Mouse (Mus musculus) erythroblast, embryonic 14.5 days (primary cell): ENCODE results near the gene Slc18a2.

Experiments
- GATA1 ChIP-seq: IDR thresholded peaks from 2 replicates; pipeline ENCODE4 v1.6.1; 2012; ENCODE audit warnings: low read length, inconsistent platforms, mixed read lengths
- TAL1 ChIP-seq: IDR thresholded peaks from 3 replicates; pipeline ENCODE4 v1.6.1; 2012; ENCODE audit warnings: low read length, inconsistent platforms, mixed read lengths

GRCm38 (mm10) chr19:59345081-59345657 lies 84.5 kb downstream of the Slc18a2 start:
- TF ChIP-seq GATA1 (no peak), TAL1 (no peak)
